ENCODE assay signal across 19 mouse cellular contexts in genomic region chr12:35287974-35288373, GRCm38 (mm10).
DNase-seq lines count a peak whose midpoint lies in the region; ATAC-seq and TF ChIP-seq lines count a peak whose summit lies in the region.
"Had no signal": no experiment of that assay in that cellular context is flagged by ENCODE, and none has a peak within 500 bp of the region (broad histone marks: within the 10 kb centered on the region; RNA-seq: fewer than 3 reads in every experiment).

No protein-coding gene starts in this region.

- DNase-seq in gastrocnemius, adult 18-20 months (ENCODE audit: low spot score) = peak; percentile 17
- no peak for DNase-seq in gastrocnemius, postnatal 4 days (ENCODE audit: low spot score in 2 of 2)
- DNase-seq in lung, postnatal 0 days (ENCODE audit: low spot score) = peak; percentile 4
- no peak for DNase-seq in lung, adult 2 months
- peak; percentile 7 to 23 for DNase-seq in gastrocnemius, adult 8-10 months (ENCODE audit: low spot score in 2 of 2)
- no peak for DNase-seq in thymus, postnatal 36 days
- no peak for DNase-seq in layer of hippocampus, adult 8-10 months (ENCODE audit: low spot score in 2 of 2)
- DNase-seq: cerebellum, adult 9-11 months; left cerebral cortex, postnatal 4 days; right cerebral cortex, postnatal 25 days; thymus, postnatal 25 days had no signal

- H3K4me1 ChIP-seq in lung, postnatal 0 days (ENCODE audit: insufficient read depth, low read depth, low read length) = no peaks in the 10 kb centered on the region; the same call in 1 of the 2 replicates
- peaks cover 21% of the 10 kb centered on the region for H3K4me1 ChIP-seq in lung, adult 2 months (ENCODE audit: control insufficient read depth, insufficient read depth, low read length)
- H3K4me1 ChIP-seq: forebrain, embryonic 13.5 days; intestine, embryonic 15.5 days; midbrain, embryonic 12.5 days had no signal

- no peak overlapping the region for H3K4me2 ChIP-seq in lung, postnatal 0 days (replicated peaks; ENCODE audit: low read depth, low read length)
- H3K4me2 ChIP-seq: forebrain, embryonic 13.5 days; hindbrain, embryonic 14.5 days; intestine, embryonic 15.5 days; liver, embryonic 11.5 days; lung, embryonic 15.5 days; midbrain, embryonic 12.5 days had no signal

- no peak overlapping the region for H3K4me3 ChIP-seq in lung, postnatal 0 days (ENCODE audit: low read depth, low read length)
- no peak overlapping the region for H3K4me3 ChIP-seq in lung, adult 2 months (replicated peaks; ENCODE audit: extremely low read depth, low read depth, low read length)
- H3K4me3 ChIP-seq: forebrain, embryonic 13.5 days; intestine, embryonic 15.5 days; layer of hippocampus, adult 2 months; lung, embryonic 15.5 days; midbrain, embryonic 12.5 days had no signal

- TF ChIP-seq POLR2A in lung, adult 2 months (IDR thresholded peaks at IDR 0.05; ENCODE audit: borderline replicate concordance, extremely low read depth, low read depth, low read length) = no peak

- no peak for TF ChIP-seq CTCF in lung, postnatal 0 days (IDR thresholded peaks at IDR 0.05)
- no peak for TF ChIP-seq CTCF in lung, adult 2 months (IDR thresholded peaks at IDR 0.05; ENCODE audit: insufficient read depth, low read length)

- no peaks in the 10 kb centered on the region for H3K27me3 ChIP-seq in lung, postnatal 0 days (replicated peaks; ENCODE audit: insufficient read depth, low read length)
- H3K27me3 ChIP-seq: forebrain, embryonic 13.5 days; intestine, embryonic 15.5 days; lung, embryonic 15.5 days; midbrain, embryonic 12.5 days had no signal

- peak overlapping the region; percentile 29; the same call in 1 of the 2 replicates for H3K27ac ChIP-seq in lung, postnatal 0 days (ENCODE audit: low read length)
- H3K27ac ChIP-seq: forebrain, embryonic 13.5 days; hindbrain, embryonic 14.5 days; intestine, embryonic 15.5 days; kidney, postnatal 0 days; layer of hippocampus, adult 2 months; lung, embryonic 15.5 days; midbrain, embryonic 12.5 days had no signal

- no peak for TF ChIP-seq EP300 in lung, postnatal 0 days (IDR thresholded peaks at IDR 0.05)

- H3K9ac ChIP-seq in lung, postnatal 0 days (replicated peaks; ENCODE audit: low read depth) = no peak overlapping the region
- H3K9ac ChIP-seq: forebrain, embryonic 13.5 days; hindbrain, embryonic 14.5 days; intestine, embryonic 15.5 days; lung, embryonic 15.5 days; midbrain, embryonic 12.5 days had no signal

- no peak for ATAC-seq in lung, postnatal 0 days
- ATAC-seq: forebrain, embryonic 13.5 days; intestine, embryonic 15.5 days had no signal

- H3K36me3 ChIP-seq in lung, postnatal 0 days (ENCODE audit: insufficient read depth, low read length) = no peaks in the 10 kb centered on the region
- H3K36me3 ChIP-seq: intestine, embryonic 15.5 days; lung, embryonic 15.5 days; midbrain, embryonic 12.5 days had no signal

- H3K9me3 ChIP-seq in lung, postnatal 0 days (ENCODE audit: low read length) = no peaks in the 10 kb centered on the region
- H3K9me3 ChIP-seq: forebrain, embryonic 13.5 days; intestine, embryonic 15.5 days; lung, embryonic 15.5 days; midbrain, embryonic 12.5 days had no signal

- 65% methylated on average over 2 of the region's 2 CpGs for WGBS in lung, postnatal 0 days
- WGBS in lung, adult 2 months = 37% methylated on average over 2 of the region's 2 CpGs

Comparison
In these comparisons a context has a peak if more than half of its experiments do, and no peak if none do; other contexts are left out.
1. DNase-seq: peak in gastrocnemius, adult 18-20 months (single experiment), lung, postnatal 0 days (single experiment) and gastrocnemius, adult 8-10 months (2 of 2); none in gastrocnemius, postnatal 4 days (0 of 2), lung, adult 2 months (single experiment), thymus, postnatal 36 days (0 of 2) and layer of hippocampus, adult 8-10 months (0 of 2).